Mouse (Mus musculus) hindbrain, postnatal 0 days (tissue): Measurements from ENCODE around the gene Zfp61. TPM values are rescaled to one million over a fixed set of nuclear protein-coding genes. Genes with fewer than 3 reads are reported as not detected.
A peak's percentile ranks its signal among the peaks of the same experiment; 100 is the strongest.
"Not testable (repeated sequence)": the region's sequence is repeated elsewhere in the genome, so short reads cannot be mapped to it uniquely, and the experiment has no call there.

Experiments
- ATAC-seq: fragments of 200-750 bp; cut with Nextera tagmentation; 2 replicates; pipeline ENCODE4 v1.8.0; 2017; ENCODE audit warnings: mild to moderate bottlenecking, moderate TSS enrichment, moderate library complexity
- DNase-seq: peaks from one replicate; pipeline ENCODE4 v3.0.0-alpha.2; 2015; ENCODE audit warnings: low spot score
- H3K27ac ChIP-seq: fragments of 300-500 bp; sonication (generic); 2 replicates; pipeline ENCODE4 v1.5.1; 2014; ENCODE audit warnings: mild to moderate bottlenecking
- H3K27me3 ChIP-seq: fragments of 300-500 bp; sonication (generic); 2 replicates; pipeline ENCODE4 v1.6.1; 2014; ENCODE audit warnings: low read length, mixed read lengths; ENCODE audit not compliant: insufficient read depth
- H3K36me3 ChIP-seq: fragments of 300-500 bp; sonication (generic); 2 replicates; pipeline ENCODE4 v1.6.1; 2014; ENCODE audit warnings: low read length, mixed read lengths; ENCODE audit not compliant: insufficient read depth
- H3K4me1 ChIP-seq: fragments of 300-500 bp; sonication (generic); 2 replicates; pipeline ENCODE4 v1.6.1; 2014; ENCODE audit warnings: antibody characterized with exemption, low read length, mixed read lengths; ENCODE audit not compliant: insufficient read depth
- H3K4me2 ChIP-seq: fragments of 300-500 bp; sonication (generic); 2 replicates; pipeline ENCODE4 v1.6.1; 2014; ENCODE audit warnings: low read depth, mild to moderate bottlenecking, low read length, moderate library complexity, mixed read lengths
- H3K4me3 ChIP-seq: fragments of 300-500 bp; sonication (generic); 2 replicates; pipeline ENCODE4 v1.5.1; 2014; ENCODE audit warnings: low read length
- H3K9ac ChIP-seq: fragments of 300-500 bp; sonication (generic); replicated peaks from 2 replicates; pipeline ENCODE4 v1.6.1; 2014; ENCODE audit warnings: mild to moderate bottlenecking, low read length, moderate library complexity, mixed read lengths
- H3K9me3 ChIP-seq: fragments of 300-500 bp; sonication (generic); 2 replicates; pipeline ENCODE4 v1.6.1; 2016; ENCODE audit warnings: low read length, mixed read lengths
- CTCF ChIP-seq: IDR thresholded peaks from 2 replicates; pipeline ENCODE4 v1.5.1; 2016; ENCODE audit warnings: antibody characterized with exemption, control low read depth, low read depth
- WGBS: fragments of 180-500 bp; shearing (Covaris S2); extraction: QIAGEN DNeasy Blood & Tissue Kit; methylation state at CpG from one replicate; pipeline ENCODE4 v1.1.7; 2014; 5-methylcytosine and 5-hydroxymethylcytosine counted together
- polyA plus RNA-seq: library from polyadenylated mRNA; unstranded; fragments of >200 nt; fragmentation: Nextera tagmentation; extraction: Ambion mirVana; gene quantifications from 2 replicates; pipeline ENCODE4 v1.2.1, GENCODE M21; 2015
- total RNA-seq: library from RNA; depleted of rRNA; stranded (reverse); fragments of >200 nt; gene quantifications from 2 replicates; pipeline ENCODE4 v1.2.3, GENCODE M21; 2014

Zfp61 gene
- total and polyA plus RNA-seq, 2 experiments from 2014 or later, result 23.5 to 26.1 TPM

DNA sequence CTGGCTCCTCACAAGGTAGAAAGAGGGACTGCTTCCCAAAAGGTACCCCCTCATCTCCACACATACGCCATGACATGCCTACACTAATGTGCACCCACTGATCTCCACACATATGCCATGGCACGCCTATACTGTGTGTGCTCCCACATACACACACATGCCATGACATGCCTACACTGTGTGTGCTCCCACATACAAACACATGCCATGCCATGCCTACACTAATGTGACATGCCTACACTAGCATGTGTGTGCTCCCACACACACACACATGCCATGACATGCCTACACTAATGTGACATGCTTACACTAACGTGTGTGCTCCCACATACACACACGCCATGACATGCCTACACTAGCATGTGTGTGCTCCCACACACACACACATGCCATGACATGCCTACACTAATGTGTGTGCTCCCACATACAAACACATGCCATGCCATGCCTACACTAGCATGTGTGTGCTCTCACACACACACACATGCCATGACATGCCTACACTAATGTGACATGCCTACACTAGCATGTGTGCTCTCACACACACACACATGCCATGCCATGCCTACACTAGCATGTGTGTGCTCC, 10.8 kb downstream of the Zfp61 start:
- no peak overlapping the region for H3K4me3 ChIP-seq
- H3K4me1 ChIP-seq, result no peaks in the 10 kb centered on the region
- 100% methylated on average over 4 of the region's 4 CpGs for WGBS
- no peak for ATAC-seq
- H3K27ac ChIP-seq, result no peak overlapping the region
- H3K9ac ChIP-seq, result no peak overlapping the region
- H3K36me3 ChIP-seq, result peaks cover 46% of the 10 kb centered on the region
- H3K4me2 ChIP-seq, result no peak overlapping the region
- no peak for DNase-seq
- no peaks in the 10 kb centered on the region for H3K9me3 ChIP-seq
- TF ChIP-seq CTCF, result no peak
- H3K27me3 ChIP-seq, result no peaks in the 10 kb centered on the region

DNA sequence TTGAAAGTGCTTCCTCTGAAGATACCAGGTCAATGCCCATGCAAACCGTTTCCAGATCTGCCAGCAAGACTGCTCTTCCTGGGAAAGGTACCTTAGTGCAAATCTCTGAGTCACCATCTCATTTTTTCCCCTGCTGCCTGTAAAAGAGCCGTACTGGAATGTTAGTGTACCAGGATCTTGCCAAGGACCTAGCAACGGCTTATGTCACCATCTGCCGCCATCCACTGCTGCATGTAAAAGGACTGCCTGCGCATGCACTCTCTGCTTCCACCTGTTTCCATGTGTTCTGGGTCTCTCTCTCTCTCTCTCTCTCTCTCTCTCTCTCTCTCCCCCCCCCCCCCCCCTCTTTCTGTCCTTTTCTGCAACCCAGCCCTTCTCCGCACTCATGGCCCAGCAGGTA, 12.5 kb downstream of the Zfp61 start:
- H3K9me3 ChIP-seq, result no peaks in the 10 kb centered on the region
- no peaks in the 10 kb centered on the region for H3K4me1 ChIP-seq
- no peak overlapping the region for H3K27ac ChIP-seq
- no peak for DNase-seq
- H3K27me3 ChIP-seq, result no peaks in the 10 kb centered on the region
- no peak overlapping the region for H3K4me3 ChIP-seq
- no peak for TF ChIP-seq CTCF
- peaks cover 31% of the 10 kb centered on the region for H3K36me3 ChIP-seq
- H3K4me2 ChIP-seq, result no peak overlapping the region
- no peak overlapping the region for H3K9ac ChIP-seq
- ATAC-seq, result 0 out of 2 replicates have a peak, but pooled peaks have one; percentile 19
- WGBS, result 93% methylated on average over 6 of the region's 6 CpGs

DNA sequence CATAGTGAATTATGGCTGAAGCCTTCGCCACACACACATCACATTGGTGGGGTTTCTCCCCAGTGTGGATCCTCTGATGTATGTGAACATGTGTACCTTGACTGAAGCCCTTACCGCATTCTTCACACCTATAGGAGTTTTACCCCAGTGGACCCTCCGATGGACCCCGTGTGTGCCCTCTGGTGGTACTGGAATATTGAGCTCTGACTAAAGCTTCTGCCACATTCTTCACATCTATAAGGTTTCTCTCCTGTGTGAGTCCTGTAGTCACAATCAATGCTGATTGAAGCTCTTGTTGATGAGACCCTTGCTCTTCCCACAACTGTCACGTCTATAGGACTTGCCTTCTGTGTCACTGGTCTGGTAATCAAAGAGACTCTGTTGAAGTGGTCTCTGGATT, 13.4 kb downstream of the Zfp61 start:
- Histone ChIP-seq H3K36me3 (peaks cover 30% of the 10 kb centered on the region), H3K4me3 (no peak overlapping the region)

DNA sequence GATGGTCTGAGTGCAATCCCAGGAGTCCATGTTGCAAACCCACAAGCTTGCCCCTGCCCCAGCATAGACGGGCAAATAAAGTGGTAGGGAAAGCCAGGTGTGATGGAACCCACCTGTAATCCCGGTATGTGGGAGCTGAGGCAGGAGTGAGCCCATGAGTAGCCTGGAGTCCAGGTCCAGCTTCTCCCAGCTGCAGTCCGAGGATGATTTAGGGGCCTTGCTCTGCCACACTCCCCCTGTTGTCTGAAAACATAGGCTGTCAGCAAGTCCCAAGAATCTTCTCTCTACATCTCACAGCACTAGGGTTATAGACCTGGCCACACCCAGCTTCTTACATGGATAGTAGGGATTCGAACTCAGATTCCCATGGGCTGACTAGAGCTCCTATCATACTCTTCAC, 14.1 kb downstream of the Zfp61 start:
- Histone ChIP-seq H3K27me3 (no peaks in the 10 kb centered on the region), H3K36me3 (peaks cover 23% of the 10 kb centered on the region), H3K27ac (no peak overlapping the region), H3K9ac (no peak overlapping the region), H3K4me2 (no peak overlapping the region), H3K9me3 (no peaks in the 10 kb centered on the region), H3K4me3 (no peak overlapping the region), H3K4me1 (no peaks in the 10 kb centered on the region)
- TF ChIP-seq CTCF, result no peak
- 80% methylated on average over 4 of the region's 4 CpGs for WGBS
- DNase-seq, result no peak
- no peak for ATAC-seq

More for the DNA sequence above, 13.4 kb downstream of the Zfp61 start:
- 82% methylated on average over 5 of the region's 5 CpGs for WGBS
- Histone ChIP-seq H3K27ac (no peak overlapping the region), H3K27me3 (no peaks in the 10 kb centered on the region), H3K4me2 (no peak overlapping the region), H3K9me3 (no peaks in the 10 kb centered on the region), H3K9ac (no peak overlapping the region), H3K4me1 (no peaks in the 10 kb centered on the region)
- TF ChIP-seq CTCF, result no peak
- DNase-seq, result no peak
- no peak for ATAC-seq

DNA sequence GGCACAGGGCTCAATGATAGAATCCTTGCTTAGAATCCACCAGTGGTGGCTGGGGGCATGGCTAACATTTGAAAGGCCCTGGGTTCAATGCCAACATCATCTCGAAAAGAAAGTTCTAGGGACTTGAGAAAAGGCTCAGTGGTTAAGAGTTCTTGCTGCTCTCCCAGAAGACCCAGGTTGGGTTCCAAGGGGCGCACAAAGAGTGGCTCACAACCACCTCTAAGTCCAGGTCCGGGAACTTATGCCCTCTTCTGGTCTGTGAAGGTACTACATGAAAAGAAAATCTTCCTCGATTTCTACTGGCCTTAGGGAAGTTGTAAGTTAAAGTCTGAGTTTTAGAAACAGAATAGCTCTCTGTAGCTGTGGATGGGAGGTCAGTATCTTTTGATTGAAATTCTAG, 14.9 kb downstream of the Zfp61 start:
- no peak for DNase-seq
- 48% methylated on average over 4 of the region's 4 CpGs for WGBS
- Histone ChIP-seq H3K9me3 (no peaks in the 10 kb centered on the region), H3K4me3 (no peak overlapping the region), H3K4me1 (no peaks in the 10 kb centered on the region), H3K9ac (no peak overlapping the region), H3K4me2 (no peak overlapping the region), H3K27me3 (no peaks in the 10 kb centered on the region), H3K36me3 (peaks cover 14% of the 10 kb centered on the region), H3K27ac (no peak overlapping the region)
- TF ChIP-seq CTCF, result peak; percentile 25
- no peak for ATAC-seq

DNA sequence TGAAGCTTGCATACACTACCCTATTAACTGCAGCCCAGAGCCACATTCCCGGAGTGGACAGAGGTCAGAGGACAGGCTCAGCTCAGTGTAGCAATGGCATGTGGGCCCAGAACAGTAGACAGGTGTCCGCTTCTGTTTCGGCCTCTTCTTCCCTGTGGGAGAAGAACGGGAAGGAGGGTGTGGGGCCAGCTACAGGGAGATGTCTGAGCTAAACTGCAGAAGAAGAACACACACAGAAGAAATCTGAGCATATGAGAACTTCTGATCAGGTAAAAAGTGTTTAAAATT, 20.2 kb downstream of the Zfp61 start:
- Histone ChIP-seq H3K27me3 (no peaks in the 10 kb centered on the region), H3K9ac (no peak overlapping the region), H3K9me3 (no peaks in the 10 kb centered on the region), H3K36me3 (no peaks in the 10 kb centered on the region), H3K4me3 (no peak overlapping the region), H3K27ac (no peak overlapping the region), H3K4me2 (no peak overlapping the region), H3K4me1 (no peaks in the 10 kb centered on the region)
- 66% methylated on average over 4 of the region's 4 CpGs for WGBS
- ATAC-seq, result no peak
- DNase-seq, result no peak
- TF ChIP-seq CTCF, result no peak

DNA sequence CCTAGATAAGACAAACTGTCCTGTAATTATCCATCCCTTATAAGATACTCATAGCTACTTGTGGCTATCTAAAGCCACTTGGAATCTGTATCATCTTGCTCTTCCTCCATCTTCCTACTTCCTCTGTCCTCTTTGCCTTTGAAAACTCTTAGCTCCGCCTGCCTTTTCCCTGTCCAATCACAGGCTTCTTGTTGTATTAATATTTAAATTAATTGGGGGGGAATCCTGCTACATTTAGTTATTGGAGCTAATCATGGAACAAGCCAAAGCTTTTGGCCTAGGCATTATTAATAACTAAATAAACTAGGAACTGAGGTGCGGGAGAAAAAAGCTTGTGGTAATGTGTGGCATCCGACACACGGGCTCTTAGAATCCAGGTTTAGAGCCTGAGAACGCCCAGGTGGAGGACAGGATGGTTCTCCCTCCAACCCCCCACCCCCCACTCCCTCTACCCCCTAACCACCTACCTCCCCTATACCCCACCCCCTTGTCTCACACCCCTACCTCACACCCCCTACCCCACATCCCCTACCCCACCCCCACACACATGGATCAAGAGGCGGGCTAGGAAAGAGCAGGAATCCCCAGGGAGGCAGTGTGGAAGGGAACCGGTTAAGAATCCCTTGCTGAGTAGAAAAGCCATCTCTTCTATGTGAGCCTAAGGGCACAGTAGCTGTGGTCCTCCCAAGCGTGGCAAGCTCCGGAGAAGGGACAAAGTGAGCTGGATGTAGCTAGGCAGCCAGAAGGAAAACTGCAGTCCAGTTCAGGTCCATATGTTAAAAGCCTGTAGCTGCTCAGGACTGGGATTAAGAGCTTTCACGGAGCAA, 20.8 kb downstream of the Zfp61 start:
- 61% methylated on average over 10 of the region's 10 CpGs for WGBS
- Histone ChIP-seq H3K4me2 (no peak overlapping the region), H3K4me3 (no peak overlapping the region), H3K9me3 (no peaks in the 10 kb centered on the region), H3K27me3 (no peaks in the 10 kb centered on the region), H3K36me3 (0 out of 2 replicates have a peak, but pooled peaks cover under 1% of the 10 kb centered on the region), H3K9ac (no peak overlapping the region), H3K27ac (no peak overlapping the region), H3K4me1 (no peaks in the 10 kb centered on the region)
- no peak for DNase-seq
- ATAC-seq, result no peak
- no peak for TF ChIP-seq CTCF

DNA sequence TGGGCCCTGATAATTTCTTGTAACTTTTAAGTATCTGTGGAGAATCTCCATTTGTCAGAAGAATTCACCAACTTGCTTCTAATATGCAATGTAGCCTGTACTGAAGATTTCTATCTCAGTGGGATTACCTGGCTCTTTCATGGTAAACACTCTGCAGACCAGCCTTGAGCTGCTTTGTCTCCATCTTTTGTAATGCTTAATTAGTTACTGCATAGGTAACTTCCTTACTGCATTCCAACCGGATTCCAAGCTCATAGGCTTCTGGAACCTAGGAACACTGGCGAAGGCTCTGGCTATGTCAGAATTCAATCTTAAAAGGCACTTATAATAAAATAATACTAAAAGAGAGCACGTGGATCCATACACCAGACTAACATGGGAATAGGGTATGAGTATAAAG, 22.3 kb downstream of the Zfp61 start:
- not testable (repeated sequence) for H3K9me3 ChIP-seq, H3K9ac ChIP-seq, H3K27ac ChIP-seq, H3K4me3 ChIP-seq, H3K36me3 ChIP-seq, H3K27me3 ChIP-seq, H3K4me1 ChIP-seq, ATAC-seq, H3K4me2 ChIP-seq, DNase-seq
- 85% methylated on average over 3 of the region's 3 CpGs for WGBS
